Mouse (Mus musculus) heart, adult 18-20 months (tissue): ENCODE results near the gene Gm28047. TPM values are rescaled to one million over a fixed set of nuclear protein-coding genes. Genes with fewer than 3 reads are reported as not detected.
A peak's percentile ranks its signal among the peaks of the same experiment; 100 is the strongest.
"Not testable (repeated sequence)": the region's sequence is repeated elsewhere in the genome, so short reads cannot be mapped to it uniquely, and the experiment has no call there.

Experiments used
- DNase-seq, 2 experiments: peaks; one replicate each; pipeline ENCODE4 v3.0.0; 2021 to 2022; ENCODE audit warnings: mixed read lengths in 1 of 2
- long read RNA-seq, 2 experiments: library from polyadenylated mRNA; stranded (forward); transcript quantifications; one replicate each; pipeline ENCODE4 v2.0.0; 2021
- total RNA-seq, 2 experiments: library from RNA; stranded (reverse); gene quantifications; 2 replicates each; pipeline ENCODE4 v1.2.3; 2021

The Gm28047 gene
- 1 to 10 TPM in 1 of 2 experiments, not detected in 1; 2.5 TPM for total RNA-seq
- long read RNA-seq, experiment 1, partial matches to known transcripts = 4 of 4 reads
- long read RNA-seq, experiment 1, other reads (novel, unspliced or antisense) = 0 of 4 reads
- long read RNA-seq, experiment 2, partial matches to known transcripts = 2 of 2 reads
- long read RNA-seq, experiment 2, other reads (novel, unspliced or antisense) = 0 of 2 reads

- peak; percentile 99 to 100 for DNase-seq
Measured at GRCm38 (mm10) chr15:102624970-102625686, at the start of gene Gm28047, which contains the start of gene Atf7. Gene Gm28047 (minus strand): TSS chr15:102625067. Gene Atf7 (minus strand): TSS chr15:102625464.

DNA sequence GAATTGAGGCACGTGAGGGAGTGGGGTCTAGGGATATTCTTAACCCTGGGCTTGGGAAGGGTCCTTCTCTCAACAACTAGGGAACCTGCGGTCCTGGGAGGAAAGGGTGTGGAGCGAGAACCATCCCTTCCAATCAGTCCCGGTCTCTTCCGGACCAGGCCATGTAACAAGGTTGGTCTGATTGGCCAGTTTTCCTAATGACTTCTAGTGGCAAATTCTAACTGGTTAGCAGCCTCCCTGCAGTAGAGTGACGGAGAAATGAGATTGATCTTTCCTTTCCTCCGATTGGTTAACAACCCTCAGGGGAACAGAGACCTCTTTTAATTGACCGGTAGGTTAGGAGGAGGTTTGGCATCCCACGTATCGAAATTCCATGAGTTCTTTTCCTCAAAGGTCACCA, 48.7 kb upstream of the Gm28047 start:
- peak; percentile 73 to 87 for DNase-seq

DNA sequence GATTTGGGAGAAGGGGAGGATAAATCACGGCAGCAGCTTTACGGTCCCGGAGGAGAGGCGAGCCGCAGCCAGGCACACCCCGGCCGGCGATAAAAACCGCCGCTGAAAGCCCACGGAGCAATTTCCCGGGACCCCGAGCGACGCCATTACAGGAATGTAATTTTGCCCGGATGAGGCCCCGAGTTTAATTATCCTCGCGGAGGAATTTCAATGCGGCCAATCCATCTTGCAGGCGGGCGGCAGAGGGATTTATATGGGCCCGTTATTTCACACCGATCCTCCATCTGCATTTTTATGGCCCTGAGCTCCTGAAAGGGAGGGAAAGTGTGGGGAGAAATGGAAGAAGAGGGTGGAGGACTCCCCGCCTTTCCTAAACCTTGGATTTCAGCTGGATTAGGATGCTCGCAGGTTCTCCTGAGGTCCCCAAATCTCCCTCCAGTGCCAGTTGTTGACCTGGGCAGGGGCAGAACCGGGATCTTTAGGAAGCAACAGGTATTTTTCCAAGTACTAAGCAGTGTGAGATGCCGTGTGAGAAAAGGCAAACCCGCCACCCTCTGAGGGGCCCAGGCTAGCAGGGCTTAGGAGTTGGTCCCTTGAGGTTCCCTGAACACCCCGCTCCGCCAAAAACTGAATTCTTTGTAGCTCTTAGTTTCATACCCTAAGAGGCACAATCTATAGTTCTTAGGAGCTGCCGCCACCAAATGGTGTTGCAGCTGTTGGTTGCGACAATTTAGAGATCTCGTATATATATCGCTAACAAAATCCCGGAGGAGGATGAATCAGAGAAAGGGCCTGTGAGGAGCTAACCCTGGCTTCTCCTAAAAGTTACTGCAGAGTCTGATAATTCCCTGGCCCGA, 47.6 kb upstream of the Gm28047 start, which contains the start of gene Atp5g2:
Atp5g2 (minus strand) TSS at position 138 of the 857 bp plus-strand sequence.
- peak; percentile 44 to 75 for DNase-seq

- DNase-seq = peak; percentile 91 to 93
Measured at GRCm38 (mm10) chr15:102671721-102672214, 46.9 kb upstream of the Gm28047 start.

GRCm38 (mm10) chr15:102670767-102671575, 46.1 kb upstream of the Gm28047 start:
- peak; percentile 97 to 98 for DNase-seq

DNA sequence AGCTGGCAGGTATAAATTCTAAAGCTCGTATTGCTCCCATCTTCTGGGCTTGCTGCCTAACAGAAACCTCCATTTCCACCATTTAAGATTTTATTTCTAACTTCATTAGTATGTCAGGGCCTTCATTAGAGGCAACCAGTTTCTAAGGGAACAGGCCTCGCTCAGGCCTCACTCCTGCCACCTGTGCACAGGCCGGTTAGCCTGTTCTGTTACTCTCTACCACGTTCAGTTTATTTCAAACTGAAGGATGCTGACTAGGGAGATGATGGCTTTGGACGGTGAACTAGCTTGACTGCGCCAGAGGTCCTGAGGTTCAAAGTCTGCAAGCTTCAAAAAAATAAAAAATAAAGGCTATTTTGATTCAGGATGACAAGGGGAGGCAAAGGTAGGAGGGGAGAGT, 45.4 kb upstream of the Gm28047 start:
- DNase-seq = peak in 1 of 2 experiments; percentile 29

- DNase-seq = no peak
Measured at GRCm38 (mm10) chr15:102669571-102669970, 44.7 kb upstream of the Gm28047 start.

- DNase-seq = peak; percentile 48 to 79
Measured at GRCm38 (mm10) chr15:102665494-102665893, 40.6 kb upstream of the Gm28047 start.

GRCm38 (mm10) chr15:102663825-102664224, 39.0 kb upstream of the Gm28047 start:
- DNase-seq = no peak

DNA sequence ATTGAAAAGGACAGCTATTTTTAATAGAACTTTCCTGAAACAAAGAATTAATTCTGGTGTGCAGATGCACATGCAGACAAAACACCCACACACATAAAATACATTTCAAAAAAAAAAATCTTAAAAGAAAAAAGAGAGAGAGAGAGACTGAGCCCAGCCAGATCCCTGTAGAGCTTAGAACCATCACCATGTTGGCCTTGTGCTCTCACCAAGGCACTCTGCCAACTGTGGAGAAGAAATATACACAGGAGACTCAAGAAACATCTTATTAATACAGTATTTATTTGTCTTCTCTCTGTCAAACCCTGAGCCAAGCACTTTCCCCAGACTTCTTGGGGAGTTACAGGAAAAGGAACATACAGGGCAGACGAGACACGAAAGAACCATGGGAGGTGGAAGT, 37.7 kb upstream of the Gm28047 start:
- DNase-seq = not testable (repeated sequence)

DNA sequence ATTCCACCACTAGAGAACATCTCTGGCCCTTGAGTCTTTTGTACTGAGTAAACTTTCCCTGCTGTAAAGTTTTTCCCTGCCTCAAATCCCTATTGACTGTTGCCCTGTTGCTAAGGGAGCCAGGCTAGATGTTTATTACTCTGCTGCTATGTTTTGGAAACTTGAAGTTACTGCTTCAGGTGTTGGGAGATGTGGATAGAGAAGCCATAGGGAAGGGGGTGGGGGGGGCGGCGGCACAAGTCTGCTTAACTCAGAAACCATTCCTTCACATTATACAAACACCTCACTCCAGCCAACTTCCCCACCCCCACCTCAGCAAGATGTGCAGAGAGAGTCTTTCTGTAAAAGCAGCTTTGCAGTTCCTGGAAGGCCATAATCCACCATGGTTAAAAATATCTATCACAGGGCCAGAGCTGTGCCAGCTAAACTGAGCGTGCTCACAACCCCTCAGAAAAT, 33.1 kb upstream of the Gm28047 start:
- DNase-seq = peak; percentile 40 to 45

DNA sequence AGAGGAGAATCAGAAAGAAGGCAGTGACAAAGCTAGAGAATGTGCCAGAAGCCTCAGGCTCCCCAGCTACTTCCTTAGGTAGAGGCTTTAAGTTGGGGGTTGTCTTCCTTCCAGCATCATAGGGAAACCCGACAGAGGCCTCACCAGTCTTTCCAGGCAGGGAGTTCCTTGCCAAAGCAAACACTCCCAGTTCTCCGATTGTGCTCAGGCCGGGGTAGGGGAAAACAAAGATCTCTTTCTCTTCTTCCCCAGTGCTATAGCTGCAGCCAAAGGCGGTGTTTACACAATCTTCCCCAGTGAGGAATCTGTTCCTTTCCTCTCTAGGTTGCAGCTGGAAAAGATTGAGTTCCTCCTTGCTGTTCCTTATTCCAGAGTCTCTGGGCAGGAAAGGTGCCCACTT, 31.8 kb upstream of the Gm28047 start:
- DNase-seq = peak; percentile 66 to 79

DNA sequence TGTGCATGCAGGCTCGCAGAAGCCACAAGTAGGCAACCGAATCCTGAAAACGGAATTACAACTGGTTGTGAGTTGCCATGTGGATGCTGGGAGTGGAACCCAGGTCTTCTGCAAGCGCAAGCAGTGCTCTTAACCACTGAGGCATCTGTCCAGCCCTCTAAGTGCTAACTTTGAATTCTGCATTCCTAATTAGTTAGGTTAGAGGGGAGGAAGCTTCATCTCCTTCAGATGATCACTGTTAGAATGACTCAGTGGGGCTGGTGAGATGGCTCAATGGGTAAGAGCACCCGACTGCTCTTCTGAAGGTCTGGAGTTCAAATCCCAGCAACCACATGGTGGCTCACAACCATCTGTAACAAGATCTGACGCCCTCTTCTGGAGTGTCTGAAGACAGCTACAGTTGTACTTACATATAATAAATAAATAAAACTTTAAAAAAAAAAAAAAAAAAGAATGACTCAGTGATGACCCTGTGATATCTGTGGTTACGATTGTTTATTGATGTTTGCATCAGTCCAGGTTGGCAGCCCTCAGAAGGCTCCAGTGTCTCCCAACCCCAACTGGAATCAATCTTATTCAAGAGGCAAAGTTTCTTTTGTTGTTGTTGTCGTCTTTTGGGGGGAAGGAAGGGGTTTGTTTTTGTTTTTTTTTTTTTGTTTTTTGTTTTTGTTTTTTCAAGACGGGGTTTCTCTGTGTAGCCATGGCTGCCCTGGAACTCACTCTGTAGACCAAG, 27.2 kb upstream of the Gm28047 start:
- DNase-seq = not testable (repeated sequence)

- no peak for DNase-seq
Measured at GRCm38 (mm10) chr15:102651107-102651506, 26.2 kb upstream of the Gm28047 start.

- no peak for DNase-seq
Measured at GRCm38 (mm10) chr15:102635817-102636216, 10.9 kb upstream of the Gm28047 start.

GRCm38 (mm10) chr15:102634684-102635083, 9.8 kb upstream of the Gm28047 start:
- no peak for DNase-seq

DNA sequence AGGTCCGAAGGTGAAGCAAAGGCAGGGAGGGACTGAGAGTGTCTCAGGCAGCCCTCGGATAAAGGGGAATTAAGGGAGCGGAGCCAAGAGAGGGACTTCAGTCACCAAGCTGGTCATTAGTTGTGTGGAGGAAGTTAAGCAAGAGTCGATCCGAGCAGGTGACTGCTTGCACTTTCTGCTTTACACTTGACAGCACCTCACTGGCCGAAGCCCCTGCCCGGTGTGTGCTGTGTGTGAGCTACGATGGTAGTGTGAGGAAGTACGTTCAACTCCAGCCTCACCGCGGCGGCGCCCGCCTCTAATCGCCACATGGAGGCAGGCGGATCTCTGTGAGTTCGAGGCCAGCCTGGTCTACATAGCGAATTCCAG, 804 bp upstream of the Gm28047 start:
- DNase-seq = no peak

DNA sequence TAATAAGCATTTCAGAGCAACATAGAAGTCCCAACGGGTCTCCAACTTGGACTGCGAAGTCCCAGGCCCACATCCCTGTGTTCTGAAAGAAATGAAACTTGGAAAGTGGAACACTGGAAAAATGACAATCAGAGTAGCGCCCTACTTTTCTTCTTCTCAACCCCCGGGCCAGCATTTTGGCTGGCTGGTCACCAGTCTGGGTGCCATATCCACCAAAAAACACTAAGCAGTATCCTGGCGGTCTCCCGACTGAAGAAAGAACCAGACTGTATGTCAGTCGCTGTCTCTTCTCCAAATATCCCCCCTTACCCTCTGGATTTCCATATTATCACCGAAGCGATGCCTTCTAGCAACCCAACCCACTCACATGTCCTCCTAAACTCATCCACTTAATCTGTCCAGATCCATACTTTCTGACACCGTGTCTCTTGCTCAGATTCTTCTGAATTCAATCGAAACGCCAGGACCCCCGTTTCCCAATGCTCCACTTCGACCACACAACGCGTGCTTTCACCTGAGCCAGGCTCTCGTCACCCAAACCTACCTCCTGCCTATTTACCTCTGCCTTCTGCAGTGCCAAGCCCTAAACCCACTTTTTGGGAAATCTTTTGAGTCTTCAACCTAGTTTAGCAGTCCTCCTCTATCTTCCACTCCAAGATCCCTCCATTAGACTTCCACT, 437 bp downstream of the Gm28047 start:
- peak in 1 of 2 experiments; percentile 23 for DNase-seq

DNA sequence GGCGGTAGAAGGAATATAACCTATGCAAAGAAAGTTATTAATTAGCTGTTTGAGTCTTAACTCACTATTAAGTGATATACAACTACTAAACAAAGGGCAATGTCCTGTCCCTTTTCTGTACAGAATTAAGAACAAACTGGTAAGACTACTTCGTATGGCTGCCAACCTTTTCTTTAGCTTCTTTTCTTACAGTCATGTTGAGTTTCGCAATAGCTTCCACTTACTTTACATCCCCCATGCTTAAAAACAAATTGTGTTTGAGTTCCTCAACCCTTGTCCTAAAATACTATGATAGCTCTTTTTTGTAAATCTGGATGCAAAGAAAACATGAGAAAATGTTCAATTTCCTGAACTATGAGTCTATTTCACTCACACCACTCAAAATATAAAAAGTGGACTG, 1.7 kb downstream of the Gm28047 start:
- DNase-seq = no peak

- no peak for DNase-seq
Measured at GRCm38 (mm10) chr15:102622536-102622935, 2.3 kb downstream of the Gm28047 start.
